Mouse (Mus musculus) cerebral cortex, adult 2 months (tissue): Measurements from ENCODE around the gene Il11ra1.

Experiments
- whole genome bisulfite sequencing: fragments of 180-500 bp; shearing (Covaris S2); methylation state at CpG from one replicate; pipeline ENCODE4 v1.1.7; 2018; 5-methylcytosine and 5-hydroxymethylcytosine counted together

The Il11ra1 gene

DNA sequence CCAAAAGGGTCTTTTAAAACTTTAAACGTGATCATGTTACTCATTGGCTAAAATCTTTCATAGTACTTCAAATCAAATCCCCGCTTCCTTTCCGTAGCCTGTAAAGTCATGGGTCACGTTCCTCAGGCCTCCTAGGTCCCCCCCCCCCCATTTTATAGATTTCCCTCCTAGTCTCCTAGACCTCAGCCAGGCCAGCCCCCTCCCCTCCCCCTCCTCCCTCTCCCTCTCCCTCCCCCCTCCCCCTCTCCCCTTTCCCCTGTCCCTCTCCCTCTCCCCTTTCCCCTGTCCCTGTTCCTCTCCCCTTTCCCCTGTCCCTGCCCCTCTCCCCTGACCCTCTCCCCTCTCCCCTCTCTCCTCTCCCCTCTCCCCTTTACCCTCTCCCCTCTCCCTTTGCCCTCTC is 82.9 kb downstream of the Il11ra1 start:
- 33% methylated on average over 4 of the region's 4 CpGs for WGBS

DNA sequence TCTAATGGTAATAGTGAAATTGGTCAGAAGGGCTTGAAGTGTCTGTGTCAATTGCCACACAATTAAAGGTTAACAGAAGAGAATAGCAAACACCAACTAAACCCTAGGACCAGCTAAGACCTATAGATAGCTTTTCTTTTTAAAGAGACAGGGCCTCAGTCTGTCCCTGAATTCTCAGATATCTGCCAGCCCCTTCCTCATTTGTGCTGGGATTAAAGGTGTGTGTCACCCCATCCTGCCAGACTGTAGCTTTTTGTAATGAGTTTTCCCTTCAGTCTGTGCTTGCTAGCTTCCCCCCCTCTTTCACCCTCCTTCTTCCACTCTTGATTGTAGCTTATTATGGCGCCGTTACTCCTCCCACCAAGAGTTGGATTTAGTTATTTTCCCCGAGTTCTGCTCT is 83.4 kb downstream of the Il11ra1 start:
- 20% methylated on average over 3 of the region's 3 CpGs for WGBS
